Mouse (Mus musculus) midbrain, embryonic 15.5 days (tissue): ENCODE measurements at regions not wholly inside any gene's neighbourhood (a gene's known extent, or its start where the extent isn't known, plus 50 kb on each side); places are given as distances from the start of the nearest gene placed in this dataset.

Experiments used
- ATAC-seq: fragments of 200-750 bp; cut with Nextera tagmentation; replicated peaks from 2 replicates; pipeline ENCODE4 v1.8.0; 2017; ENCODE audit warnings: moderate TSS enrichment
- H3K27ac ChIP-seq: fragments of 300-500 bp; sonication (generic); 2 replicates; pipeline ENCODE4 v1.5.1; 2015; ENCODE audit warnings: mild to moderate bottlenecking, inconsistent platforms
- H3K27me3 ChIP-seq: fragments of 300-500 bp; sonication (generic); replicated peaks from 2 replicates; pipeline ENCODE4 v1.6.1; 2015; ENCODE audit warnings: inconsistent platforms
- H3K36me3 ChIP-seq: fragments of 300-500 bp; sonication (generic); replicated peaks from 2 replicates; pipeline ENCODE4 v1.6.1; 2015; ENCODE audit warnings: inconsistent platforms
- H3K4me1 ChIP-seq: fragments of 300-500 bp; sonication (generic); 2 replicates; pipeline ENCODE4 v1.6.1; 2015; ENCODE audit warnings: inconsistent platforms
- H3K4me2 ChIP-seq: fragments of 300-500 bp; sonication (generic); 2 replicates; pipeline ENCODE4 v1.6.1; 2015; ENCODE audit warnings: inconsistent platforms, mild to moderate bottlenecking, moderate library complexity
- H3K4me3 ChIP-seq: fragments of 300-500 bp; sonication (generic); 2 replicates; pipeline ENCODE4 v1.5.1; 2015; ENCODE audit warnings: mild to moderate bottlenecking, inconsistent platforms
- H3K9ac ChIP-seq: fragments of 300-500 bp; sonication (generic); 2 replicates; pipeline ENCODE4 v1.6.1; 2015; ENCODE audit warnings: mild to moderate bottlenecking, inconsistent platforms
- H3K9me3 ChIP-seq: fragments of 300-500 bp; sonication (generic); 2 replicates; pipeline ENCODE4 v1.6.1; 2016; ENCODE audit warnings: inconsistent platforms
- WGBS: fragments of 180-500 bp; shearing (Covaris S2); methylation state at CpG from one replicate; pipeline ENCODE4 v1.1.7; 2015; ENCODE audit warnings: mixed read lengths; 5-methylcytosine and 5-hydroxymethylcytosine counted together

DNA sequence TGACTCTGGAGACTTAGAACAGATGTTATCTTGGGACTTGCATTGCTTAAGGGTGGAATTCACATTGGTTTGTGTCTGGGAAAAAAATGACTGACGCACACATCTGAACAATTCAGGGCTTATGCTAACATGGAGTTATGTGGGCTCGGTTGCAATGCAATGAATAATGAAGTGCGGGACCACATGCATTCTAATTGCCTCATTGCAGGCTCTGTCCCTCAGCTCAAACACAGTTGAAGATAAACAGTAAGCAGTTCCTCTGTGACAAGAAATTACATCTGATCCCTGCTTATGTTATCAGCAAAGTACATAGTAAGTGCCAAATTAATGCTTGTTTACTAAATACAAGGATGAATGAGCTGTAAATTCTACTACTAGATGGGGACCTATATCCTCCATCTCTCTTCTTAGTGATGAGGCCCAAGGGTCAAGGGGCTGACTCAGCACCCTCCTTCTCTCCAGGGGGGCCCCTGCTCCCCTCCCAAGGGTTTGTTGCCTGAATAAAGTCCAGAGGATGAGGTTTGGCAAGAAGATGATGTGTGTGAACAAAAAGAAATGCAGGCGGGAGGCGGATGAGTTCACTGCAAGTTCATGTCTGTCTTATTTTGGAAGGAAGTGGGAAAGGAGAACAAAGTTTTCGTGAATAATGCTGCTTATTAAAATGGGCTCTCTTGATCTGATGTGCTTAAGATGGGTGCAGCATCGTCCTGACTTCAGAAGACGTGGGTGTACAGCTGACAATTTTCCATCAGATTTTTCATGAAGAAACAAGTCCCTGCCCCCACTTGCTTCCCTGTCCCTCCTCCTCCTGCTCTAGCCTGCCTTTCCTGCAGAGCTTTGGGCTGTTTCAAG is 533.1 kb downstream of the Shisa9 start:
- Histone ChIP-seq H3K27me3 (no peaks in the 10 kb centered on the region), H3K4me2 (no peak overlapping the region), H3K4me1 (no peaks in the 10 kb centered on the region), H3K36me3 (no peaks in the 10 kb centered on the region), H3K9me3 (no peaks in the 10 kb centered on the region), H3K9ac (no peak overlapping the region), H3K4me3 (no peak overlapping the region), H3K27ac (no peak overlapping the region)
- 66% methylated on average over 8 of the region's 8 CpGs for WGBS
- no peak for ATAC-seq

DNA sequence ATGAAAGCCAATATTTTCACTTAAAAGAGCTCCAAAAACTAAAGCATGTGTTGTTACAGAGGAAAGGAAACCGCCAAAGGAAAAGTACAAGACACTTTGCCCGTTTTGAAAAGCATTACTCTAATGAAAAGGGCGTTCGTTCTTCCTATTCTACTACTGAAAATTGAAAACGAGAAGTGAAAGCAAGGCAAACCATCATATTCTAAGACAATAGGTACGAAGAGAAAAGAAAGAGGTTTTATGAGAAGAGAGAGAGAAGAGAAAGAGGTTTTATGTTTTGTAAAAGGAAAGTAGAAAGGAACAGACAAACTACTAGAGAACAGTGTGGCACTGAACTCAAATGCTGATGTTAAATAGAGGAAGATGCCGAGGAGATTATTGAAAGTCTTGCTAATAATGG is 534.4 kb downstream of the Shisa9 start:
- H3K4me1 ChIP-seq: no peaks in the 10 kb centered on the region
- H3K27me3 ChIP-seq: no peaks in the 10 kb centered on the region
- H3K9ac ChIP-seq: no peak overlapping the region
- WGBS: 83% methylated on average over 7 of the region's 7 CpGs
- ATAC-seq: no peak
- no peaks in the 10 kb centered on the region for H3K36me3 ChIP-seq
- H3K4me3 ChIP-seq: no peak overlapping the region
- H3K4me2 ChIP-seq: no peak overlapping the region
- no peak overlapping the region for H3K27ac ChIP-seq
- no peaks in the 10 kb centered on the region for H3K9me3 ChIP-seq

DNA sequence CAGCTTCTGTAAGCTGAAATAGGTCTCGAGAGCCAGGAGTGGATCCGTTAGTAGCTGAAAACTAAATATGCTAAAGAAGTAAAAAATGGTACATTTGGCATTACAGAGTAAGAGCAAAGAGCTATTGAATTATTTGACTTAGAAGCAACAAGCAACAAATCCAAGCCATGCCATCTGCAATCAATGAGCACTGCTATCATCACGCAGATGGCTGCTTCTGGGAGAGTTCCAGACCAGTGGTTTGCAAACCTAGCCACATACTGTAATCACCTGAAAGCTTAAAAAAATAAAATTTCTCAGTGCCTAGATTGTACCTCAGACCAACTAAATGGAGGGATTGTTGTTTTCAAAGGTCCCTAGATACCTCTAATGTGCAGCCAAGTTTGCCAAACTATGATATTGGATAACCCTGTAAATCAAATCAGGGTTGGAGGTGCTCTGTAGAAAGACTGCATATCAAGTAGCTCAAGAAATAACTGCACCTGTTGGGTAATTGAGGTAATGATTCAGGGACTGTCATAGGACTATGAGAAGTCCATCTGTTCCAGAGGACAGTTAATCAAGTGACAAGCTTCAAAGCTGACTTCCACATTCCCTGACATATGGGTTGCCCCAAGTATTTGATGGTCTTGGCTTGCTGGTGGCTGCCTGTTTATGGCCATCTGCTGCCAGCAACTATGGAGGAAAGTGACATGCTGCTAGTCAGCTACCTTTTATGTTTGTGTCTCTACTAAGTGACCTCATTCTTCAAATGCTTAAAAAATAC is 538.0 kb downstream of the Shisa9 start:
- Histone ChIP-seq H3K9me3 (no peaks in the 10 kb centered on the region), H3K9ac (no peak overlapping the region), H3K27me3 (no peaks in the 10 kb centered on the region), H3K4me2 (no peak overlapping the region), H3K36me3 (no peaks in the 10 kb centered on the region), H3K27ac (no peak overlapping the region), H3K4me3 (no peak overlapping the region), H3K4me1 (no peaks in the 10 kb centered on the region)
- WGBS: 84% methylated on average over 3 of the region's 3 CpGs
- no peak for ATAC-seq

DNA sequence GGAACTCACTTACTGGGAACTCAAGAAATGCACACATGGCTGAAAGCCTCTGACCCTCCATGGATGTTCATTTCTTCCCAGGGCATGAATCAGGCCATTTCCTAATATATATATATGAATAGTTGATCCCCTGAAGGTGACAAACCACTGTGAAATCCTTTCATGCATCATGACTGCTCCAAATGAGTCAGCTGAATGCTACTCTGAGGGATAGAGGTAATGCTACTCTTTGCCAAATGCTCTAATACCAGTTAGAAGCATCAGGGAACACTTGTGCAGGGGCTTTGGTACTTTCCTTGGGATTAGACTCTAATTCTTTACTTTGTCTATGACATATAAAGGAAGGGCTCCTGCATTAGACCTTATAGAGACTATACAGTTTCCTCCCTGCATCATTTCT is 561.0 kb upstream of the Ercc4 start:
- no peak for ATAC-seq
- no peak overlapping the region for H3K27ac ChIP-seq
- H3K4me1 ChIP-seq: no peaks in the 10 kb centered on the region
- H3K27me3 ChIP-seq: no peaks in the 10 kb centered on the region
- no peaks in the 10 kb centered on the region for H3K9me3 ChIP-seq
- H3K4me2 ChIP-seq: no peak overlapping the region
- no peaks in the 10 kb centered on the region for H3K36me3 ChIP-seq
- no peak overlapping the region for H3K9ac ChIP-seq
- no peak overlapping the region for H3K4me3 ChIP-seq

DNA sequence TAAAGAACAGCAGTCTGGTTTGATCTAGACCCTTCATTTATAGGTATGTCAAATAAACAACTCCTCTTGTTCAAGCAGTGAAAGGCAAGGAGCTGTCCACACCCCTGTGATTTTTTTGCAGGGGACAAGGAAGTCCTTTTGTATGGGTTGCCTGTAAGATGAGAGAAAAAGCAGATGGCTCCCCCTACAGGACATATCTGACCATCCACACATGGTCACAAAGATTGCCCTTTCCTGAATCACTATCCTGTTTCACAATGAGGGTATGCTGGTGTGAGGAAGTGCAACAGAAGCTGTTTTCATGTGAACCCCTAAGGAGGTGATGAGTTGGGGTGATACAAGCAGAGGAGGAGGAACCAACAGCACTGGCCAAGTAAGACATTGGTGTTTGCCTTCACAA is 520.6 kb upstream of the Ercc4 start:
- Histone ChIP-seq H3K9me3 (no peaks in the 10 kb centered on the region), H3K4me3 (no peak overlapping the region), H3K4me2 (no peak overlapping the region), H3K27ac (no peak overlapping the region), H3K27me3 (no peaks in the 10 kb centered on the region), H3K9ac (no peak overlapping the region), H3K4me1 (no peaks in the 10 kb centered on the region), H3K36me3 (no peaks in the 10 kb centered on the region)
- ATAC-seq: no peak

DNA sequence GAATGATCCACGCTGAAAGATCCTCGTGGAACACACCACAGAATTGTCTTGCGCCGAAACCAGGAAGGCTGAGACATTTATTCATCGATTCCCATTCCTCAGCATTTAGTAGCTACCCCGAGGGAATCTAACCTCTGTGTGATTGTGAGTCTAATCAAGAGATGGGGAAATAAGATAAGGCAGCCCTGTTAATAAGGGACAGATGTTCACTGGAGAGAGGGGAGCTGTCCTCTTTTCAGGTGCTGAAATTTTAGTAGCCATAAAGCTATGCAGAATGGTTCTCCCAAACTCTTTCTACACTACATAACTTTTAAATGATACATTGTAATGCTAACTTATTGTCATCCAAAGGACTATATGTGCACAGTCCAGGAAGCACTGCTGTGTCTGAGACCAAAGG is 501.2 kb upstream of the Ercc4 start:
- no peak for ATAC-seq
- WGBS: 81% methylated on average over 6 of the region's 6 CpGs
- Histone ChIP-seq H3K4me2 (no peak overlapping the region), H3K27me3 (no peaks in the 10 kb centered on the region), H3K9ac (no peak overlapping the region), H3K4me3 (no peak overlapping the region), H3K36me3 (no peaks in the 10 kb centered on the region), H3K27ac (no peak overlapping the region), H3K4me1 (no peaks in the 10 kb centered on the region), H3K9me3 (no peaks in the 10 kb centered on the region)

DNA sequence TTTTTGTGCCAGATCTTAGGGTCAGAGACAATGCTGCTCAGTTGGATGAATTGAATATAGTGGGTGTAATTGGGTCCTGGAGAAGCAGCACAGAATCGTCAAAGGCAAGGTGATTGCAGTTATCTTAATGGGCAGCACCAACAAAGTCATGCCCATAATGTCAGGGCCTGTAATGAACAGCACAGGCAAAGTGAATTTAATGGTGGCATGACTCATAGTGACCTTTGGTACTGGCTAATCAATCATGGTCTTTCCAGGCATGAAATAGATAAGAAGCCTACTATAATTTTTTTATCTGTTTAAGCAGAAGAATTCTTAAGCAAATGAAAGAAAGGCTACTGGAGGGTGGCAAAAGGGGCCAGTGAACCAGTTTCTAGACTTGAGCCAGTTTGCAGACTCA is 498.4 kb upstream of the Ercc4 start:
- H3K9me3 ChIP-seq: no peaks in the 10 kb centered on the region
- no peak overlapping the region for H3K27ac ChIP-seq
- no peak for ATAC-seq
- H3K4me2 ChIP-seq: no peak overlapping the region
- H3K9ac ChIP-seq: no peak overlapping the region
- no peak overlapping the region for H3K4me3 ChIP-seq
- WGBS: 86% methylated on average over 1 of the region's 1 CpGs
- no peaks in the 10 kb centered on the region for H3K4me1 ChIP-seq
- no peaks in the 10 kb centered on the region for H3K36me3 ChIP-seq
- H3K27me3 ChIP-seq: no peaks in the 10 kb centered on the region

DNA sequence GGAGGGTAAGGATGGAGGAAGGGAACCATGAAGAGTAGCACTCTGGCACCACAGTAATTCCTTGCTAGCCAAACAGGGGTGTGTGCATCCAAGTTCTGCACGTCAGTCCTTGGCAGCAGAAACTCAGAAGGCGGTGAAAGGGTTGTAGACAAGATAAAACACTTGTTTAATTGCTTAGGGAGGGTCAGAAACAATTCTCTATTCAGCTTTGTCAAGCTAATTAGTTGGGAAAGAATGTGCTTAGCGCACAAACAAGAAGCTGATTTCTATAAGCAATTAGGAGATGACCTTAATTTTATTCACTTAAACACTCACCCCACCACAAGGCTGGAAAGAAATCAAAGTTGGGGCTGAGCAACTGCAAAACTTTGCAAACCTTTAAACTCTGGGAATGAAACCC is 491.7 kb upstream of the Ercc4 start:
- no peak overlapping the region for H3K4me3 ChIP-seq
- WGBS: 61% methylated on average over 3 of the region's 3 CpGs
- H3K27ac ChIP-seq: no peak overlapping the region
- no peaks in the 10 kb centered on the region for H3K9me3 ChIP-seq
- no peaks in the 10 kb centered on the region for H3K36me3 ChIP-seq
- ATAC-seq: no peak
- no peak overlapping the region for H3K9ac ChIP-seq
- H3K4me1 ChIP-seq: no peaks in the 10 kb centered on the region
- no peaks in the 10 kb centered on the region for H3K27me3 ChIP-seq
- no peak overlapping the region for H3K4me2 ChIP-seq

DNA sequence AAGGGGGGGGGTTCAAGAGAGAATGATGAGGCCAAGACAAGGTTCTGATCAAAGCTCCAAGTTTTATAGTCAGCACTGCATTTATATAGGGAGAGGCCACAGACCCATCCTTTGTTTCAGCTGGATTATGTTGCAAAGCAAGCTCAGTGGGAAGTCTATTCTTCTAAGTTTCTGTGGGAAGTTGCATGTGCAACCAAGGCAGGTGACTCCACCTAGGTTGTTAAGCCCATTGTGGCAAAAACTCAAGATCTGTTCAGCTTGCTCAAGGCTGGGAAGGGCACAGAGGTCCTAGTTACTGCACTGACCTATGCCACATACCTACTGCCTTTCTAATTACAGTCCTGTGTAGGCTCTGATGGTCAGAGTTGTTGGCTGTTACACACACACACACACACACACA is 477.0 kb upstream of the Ercc4 start:
- H3K9me3 ChIP-seq: no peaks in the 10 kb centered on the region
- H3K27me3 ChIP-seq: no peaks in the 10 kb centered on the region
- ATAC-seq: no peak
- H3K36me3 ChIP-seq: no peaks in the 10 kb centered on the region
- H3K4me3 ChIP-seq: no peak overlapping the region
- H3K4me2 ChIP-seq: no peak overlapping the region
- H3K27ac ChIP-seq: no peak overlapping the region
- no peaks in the 10 kb centered on the region for H3K4me1 ChIP-seq
- H3K9ac ChIP-seq: no peak overlapping the region

DNA sequence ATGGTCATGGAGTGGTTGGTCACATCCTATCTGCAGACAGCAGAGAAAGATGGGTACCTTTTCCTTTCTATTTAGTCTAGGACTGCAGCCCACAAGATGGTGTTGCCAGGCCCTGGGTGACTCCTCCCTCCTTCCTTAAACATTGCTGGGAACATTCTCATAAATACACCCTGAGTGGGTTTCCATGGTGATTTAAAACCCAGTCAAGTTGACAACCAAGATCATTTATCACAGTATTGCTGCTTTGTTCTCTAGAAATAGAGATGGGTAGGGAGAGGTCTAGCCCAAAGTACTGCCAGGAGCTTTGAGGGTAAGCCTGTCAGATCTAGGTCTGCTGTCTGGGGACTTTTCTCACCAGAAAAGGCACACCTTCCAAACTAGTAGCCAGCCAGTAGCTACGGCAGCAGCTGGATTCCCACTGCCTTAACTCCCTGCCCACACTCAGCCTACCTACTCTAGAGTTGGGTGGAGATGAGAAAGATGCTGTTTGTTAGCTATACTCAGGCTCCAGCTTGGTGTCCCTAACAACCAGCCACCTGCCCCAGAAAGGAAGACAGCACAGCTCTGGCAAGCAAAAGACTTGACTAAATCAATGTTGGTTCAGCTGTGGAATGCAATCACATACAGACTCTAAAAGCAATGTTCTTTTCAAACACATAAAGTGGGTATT is 470.4 kb upstream of the Ercc4 start:
- 85% methylated on average over 1 of the region's 1 CpGs for WGBS
- ATAC-seq: no peak; the same call in 1 of the 2 replicates
- no peak overlapping the region for H3K27ac ChIP-seq

DNA sequence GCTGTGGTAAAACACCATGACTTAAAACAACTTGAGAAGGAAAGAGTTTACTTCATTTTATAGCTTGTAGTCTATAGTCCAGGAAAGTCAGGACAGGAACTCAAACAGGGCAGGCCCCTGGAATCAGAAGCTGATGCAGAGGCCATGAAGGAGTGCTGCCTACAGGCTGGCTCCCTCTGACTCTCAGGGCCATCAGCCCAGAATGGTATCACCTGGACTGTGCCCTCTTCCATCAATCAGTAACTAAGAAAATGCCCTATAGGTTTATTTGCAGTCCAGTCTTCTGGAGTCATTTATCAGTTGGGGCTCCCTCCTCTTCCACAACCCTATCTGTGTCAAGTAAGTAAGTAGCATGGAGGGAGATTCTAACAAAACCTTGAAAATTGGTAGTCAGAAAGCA is 466.4 kb upstream of the Ercc4 start:
- Histone ChIP-seq H3K36me3 (no peaks in the 10 kb centered on the region), H3K9ac (no peak overlapping the region), H3K27ac (no peak overlapping the region), H3K27me3 (no peaks in the 10 kb centered on the region), H3K4me2 (no peak overlapping the region), H3K9me3 (no peaks in the 10 kb centered on the region), H3K4me3 (no peak overlapping the region), H3K4me1 (0 out of 2 replicates have a peak, but pooled peaks cover 3% of the 10 kb centered on the region)
- no peak for ATAC-seq

More for the DNA sequence above, 470.4 kb upstream of the Ercc4 start:
- Histone ChIP-seq H3K4me3 (no peak overlapping the region), H3K27me3 (no peaks in the 10 kb centered on the region), H3K9ac (no peak overlapping the region), H3K9me3 (no peaks in the 10 kb centered on the region), H3K36me3 (no peaks in the 10 kb centered on the region), H3K4me2 (no peak overlapping the region), H3K4me1 (0 out of 2 replicates have a peak, but pooled peaks cover 3% of the 10 kb centered on the region)

DNA sequence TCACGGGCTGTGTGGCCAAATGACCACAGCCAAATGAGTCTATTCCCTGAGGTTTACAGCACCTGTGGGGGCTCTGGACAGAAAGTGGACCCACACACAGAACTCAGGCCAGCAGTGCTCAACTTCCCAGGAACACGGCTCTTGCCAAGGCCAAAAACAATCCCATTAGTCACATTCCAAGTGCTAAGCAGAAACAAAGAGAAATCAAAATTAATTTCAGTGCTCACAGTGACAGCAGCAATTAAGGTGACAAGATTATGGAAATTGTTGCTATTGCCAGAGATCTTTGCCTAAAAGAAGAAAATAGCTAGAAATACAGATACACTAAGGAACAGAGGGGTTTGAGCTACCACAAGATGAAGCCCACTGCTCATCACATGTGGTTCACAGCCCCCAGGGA is 464.9 kb upstream of the Ercc4 start:
- no peak overlapping the region for H3K27ac ChIP-seq
- no peak overlapping the region for H3K4me3 ChIP-seq
- no peaks in the 10 kb centered on the region for H3K9me3 ChIP-seq
- no peak overlapping the region for H3K4me2 ChIP-seq
- H3K27me3 ChIP-seq: no peaks in the 10 kb centered on the region
- no peaks in the 10 kb centered on the region for H3K4me1 ChIP-seq
- WGBS: 59% methylated on average over 2 of the region's 2 CpGs
- H3K36me3 ChIP-seq: no peaks in the 10 kb centered on the region
- no peak overlapping the region for H3K9ac ChIP-seq
- ATAC-seq: no peak
